ENCODE assay signal across 28 mouse cellular contexts in the genomic region with DNA sequence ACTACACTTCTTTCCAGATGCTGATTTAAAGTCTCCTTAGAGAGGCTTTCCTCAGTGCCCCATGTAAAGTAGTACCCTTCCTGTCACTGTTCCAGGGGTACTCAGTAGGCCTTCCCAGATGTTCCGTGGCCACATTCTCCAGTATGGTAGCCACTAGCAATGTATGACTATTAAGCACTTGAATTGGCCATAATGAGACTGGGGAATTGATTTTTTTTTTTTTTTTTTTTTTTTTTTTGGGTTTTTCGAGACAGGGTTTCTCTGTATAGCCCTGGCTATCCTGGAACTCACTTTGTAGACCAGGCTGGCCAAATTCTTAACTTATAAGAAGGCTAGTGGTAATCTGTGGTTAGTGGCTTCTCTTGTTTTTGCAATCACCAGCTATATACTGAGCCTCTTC. TPM values are rescaled to one million over a fixed set of nuclear protein-coding genes. Genes with fewer than 3 reads are reported as not detected.
A peak's percentile ranks its signal among the peaks of the same experiment; 100 is the strongest.
DNase-seq lines count a peak whose midpoint lies in the region; ATAC-seq and TF ChIP-seq lines count a peak whose summit lies in the region.
"Had no signal": no experiment of that assay in that cellular context is flagged by ENCODE, and none has a peak within 500 bp of the region (broad histone marks: within the 10 kb centered on the region; RNA-seq: fewer than 3 reads in every experiment).

No protein-coding gene starts in this region.

- in situ Hi-C loops in CH12.LX (cut with MboI; ENCODE audit: low pct_ligation_motif_present, low pct_unique_long_range_greater_than_20kb, low sequenced_read_pairs) = loop anchor here (5.0 to 25.0 kb wide), 4 partner anchors 52 to 687 kb away; a partner anchor contains a TSS

- peak overlapping the region; percentile 36 for H3K4me2 ChIP-seq in heart, embryonic 14.5 days (ENCODE audit: low read length)
- peak overlapping the region; percentile 39 for H3K4me2 ChIP-seq in CH12.LX (ENCODE audit: insufficient read depth, low read depth, poor library complexity, severe bottlenecking)
- peak overlapping the region; percentile 57 for H3K4me2 ChIP-seq in liver, embryonic 14.5 days (ENCODE audit: low read depth)
- H3K4me2 ChIP-seq in hindbrain, embryonic 13.5 days = no peak overlapping the region
- H3K4me2 ChIP-seq: forebrain, embryonic 15.5 days; hindbrain, embryonic 12.5 days; limb, embryonic 12.5 days; lung, embryonic 14.5 days; midbrain, embryonic 12.5 days; neural tube, embryonic 12.5 days had no signal

- H3K9me3 ChIP-seq in heart, embryonic 14.5 days (ENCODE audit: control insufficient read depth, low read length) = no peaks in the 10 kb centered on the region
- H3K9me3 ChIP-seq in CH12.LX (replicated peaks; ENCODE audit: low read length) (no peaks in the 10 kb centered on the region), G1E (replicated peaks) (no peaks in the 10 kb centered on the region)
- H3K9me3 ChIP-seq in liver, embryonic 14.5 days (ENCODE audit: control insufficient read depth, low read length) = no peaks in the 10 kb centered on the region
- H3K9me3 ChIP-seq in hindbrain, embryonic 13.5 days = no peaks in the 10 kb centered on the region
- H3K9me3 ChIP-seq: forebrain, embryonic 15.5 days; hindbrain, embryonic 12.5 days; limb, embryonic 12.5 days; midbrain, embryonic 12.5 days; neural tube, embryonic 12.5 days had no signal

- WGBS in heart, embryonic 14.5 days = 68% methylated on average over 2 of the region's 2 CpGs
- WGBS in liver, embryonic 14.5 days (ENCODE audit: insufficient replicate concordance) = 66% methylated on average over 2 of the region's 2 CpGs
- 88% methylated on average over 2 of the region's 2 CpGs for WGBS in hindbrain, embryonic 13.5 days

- TF ChIP-seq RAD21 in CH12.LX (IDR thresholded peaks at IDR 0.05; ENCODE audit: low read depth, low read length) = no peak

- intact Hi-C loops in heart, postnatal 25 days (cut with DNase I) = loop anchor here (2.0 to 5.0 kb wide), 2 partner anchors 13 to 42 kb away; a partner anchor contains a TSS

- H3K27ac ChIP-seq in heart, embryonic 14.5 days (replicated peaks in 1 of 2; ENCODE audit: control insufficient read depth in 1 of 2, insufficient read depth in 1 of 2, low read depth in 2 of 2, low read length in 2 of 2) = peak overlapping the region; percentile 85
- peak overlapping the region; percentile 93 for H3K27ac ChIP-seq in CH12.LX (ENCODE audit: insufficient read depth, low read depth)
- peak overlapping the region; percentile 49 for H3K27ac ChIP-seq in liver, embryonic 14.5 days
- no peak overlapping the region for H3K27ac ChIP-seq in hindbrain, embryonic 13.5 days
- H3K27ac ChIP-seq: forebrain, embryonic 15.5 days; hindbrain, embryonic 12.5 days; limb, embryonic 12.5 days; midbrain, embryonic 12.5 days; neural tube, embryonic 12.5 days had no signal

- no peak for TF ChIP-seq EP300 in CH12.LX (IDR thresholded peaks at IDR 0.05; ENCODE audit: low read length)
- TF ChIP-seq EP300 in liver, embryonic 14.5 days (IDR thresholded peaks at IDR 0.05; ENCODE audit: low read depth) = no peak

- no peak for DNase-seq in heart, postnatal 25 days (ENCODE audit: low spot score)
- no peak for DNase-seq in CH12.LX (ENCODE audit: extremely low read depth)
- DNase-seq in G1E (ENCODE audit: low spot score) = no peak
- DNase-seq in liver, embryonic 14.5 days (ENCODE audit: low read depth in 3 of 3, low spot score in 3 of 3) = no peak
- DNase-seq in frontal cortex, postnatal 25 days (ENCODE audit: low spot score in 2 of 2) = no peak
- DNase-seq in urinary bladder, postnatal 25 days (ENCODE audit: low spot score) = no peak
- DNase-seq: adrenal gland, postnatal 10 days; cerebellum, adult 9-10 months; gastrocnemius, postnatal 36 days; kidney, postnatal 36 days; right cerebral cortex, adult 18-20 months; thymus, postnatal 25 days had no signal

- no peaks in the 10 kb centered on the region for H3K27me3 ChIP-seq in heart, embryonic 14.5 days (ENCODE audit: control insufficient read depth, insufficient read depth, low read length)
- no peaks in the 10 kb centered on the region for H3K27me3 ChIP-seq in CH12.LX (replicated peaks)
- H3K27me3 ChIP-seq in G1E (ENCODE audit: insufficient read depth, low read length) = no peaks in the 10 kb centered on the region
- no peaks in the 10 kb centered on the region for H3K27me3 ChIP-seq in liver, embryonic 14.5 days (ENCODE audit: control insufficient read depth, insufficient read depth, low read length)
- no peaks in the 10 kb centered on the region for H3K27me3 ChIP-seq in hindbrain, embryonic 13.5 days
- H3K27me3 ChIP-seq: forebrain, embryonic 15.5 days; hindbrain, embryonic 12.5 days; limb, embryonic 12.5 days; midbrain, embryonic 12.5 days; neural tube, embryonic 12.5 days had no signal

- no peak for ATAC-seq in heart, embryonic 14.5 days (ENCODE audit: insufficient number of reproducible peaks, insufficient read depth, low FRiP score, low read depth)
- no peak for ATAC-seq in G1E (ENCODE audit: extremely low read depth, insufficient number of reproducible peaks, low FRiP score, poor library complexity, severe bottlenecking)
- ATAC-seq in liver, embryonic 14.5 days (ENCODE audit: insufficient read depth) = no peak
- ATAC-seq in hindbrain, embryonic 13.5 days (ENCODE audit: low FRiP score) = no peak
- ATAC-seq: activated CD4-positive, CD25-positive, alpha-beta regulatory T cell, adult 4 months; forebrain, embryonic 15.5 days; inflammation-experienced regulatory T-cells, adult 6 months had no signal

- H3K4me3 ChIP-seq in heart, embryonic 14.5 days (ENCODE audit: control insufficient read depth in 1 of 2, insufficient read depth in 1 of 2, low read depth in 1 of 2, low read length in 2 of 2) = no peak overlapping the region; a peak in 1 of 4 replicates
- H3K4me3 ChIP-seq in CH12.LX (replicated peaks in 1 of 3; ENCODE audit: low read depth in 2 of 3, low read length in 2 of 3, poor library complexity in 1 of 3) = peak overlapping the region; percentile 26 to 66 (median 41)
- peak overlapping the region; percentile 67; the same call in 1 of the 2 replicates for H3K4me3 ChIP-seq in G1E (ENCODE audit: low read depth, low read length)
- 0 out of 4 replicates have a peak overlapping the region, but pooled peaks of 1 of the 2 experiments have one; percentile 27 for H3K4me3 ChIP-seq in liver, embryonic 14.5 days (ENCODE audit: insufficient read depth in 1 of 2, low read depth in 2 of 2, low read length in 2 of 2)
- H3K4me3 ChIP-seq in hindbrain, embryonic 13.5 days = no peak overlapping the region
- H3K4me3 ChIP-seq: forebrain, embryonic 15.5 days; hindbrain, embryonic 12.5 days; limb, embryonic 12.5 days; midbrain, embryonic 12.5 days; neural tube, embryonic 12.5 days had no signal

- no peak for TF ChIP-seq CTCF in CH12.LX (conservative IDR thresholded peaks at IDR 0.05 in 1 of 2, IDR thresholded peaks at IDR 0.05 in 1 of 2; ENCODE audit: low read depth in 2 of 2, low read length in 2 of 2)
- TF ChIP-seq CTCF in G1E (IDR thresholded peaks at IDR 0.05; ENCODE audit: low read depth, low read length) = no peak
- TF ChIP-seq CTCF in liver, embryonic 14.5 days (IDR thresholded peaks at IDR 0.05; ENCODE audit: low read depth) = no peak

- dilution Hi-C loops in CH12.LX (cut with MboI; ENCODE audit: extremely low pct_ligation_motif_present, extremely low pct_unique_long_range_greater_than_20kb, low sequenced_read_pairs) = no loop called here

- peak; percentile 12; the same call in 1 of the 2 replicates for TF ChIP-seq POLR2A in CH12.LX (IDR thresholded peaks at IDR 0.05; ENCODE audit: low read depth, low read length)

- H3K36me3 ChIP-seq in heart, embryonic 14.5 days (ENCODE audit: control insufficient read depth, insufficient read depth, low read length) = peaks cover 40% of the 10 kb centered on the region
- H3K36me3 ChIP-seq in CH12.LX (replicated peaks in 1 of 2; ENCODE audit: control insufficient read depth in 1 of 2, insufficient read depth in 1 of 2, low read length in 1 of 2) = peaks cover 35 to 51% of the 10 kb centered on the region in 2 experiments
- H3K36me3 ChIP-seq in G1E (replicated peaks) = peaks cover 56% of the 10 kb centered on the region
- H3K36me3 ChIP-seq in liver, embryonic 14.5 days (replicated peaks; ENCODE audit: control insufficient read depth, insufficient read depth, low read depth) = peaks cover 40% of the 10 kb centered on the region
- H3K36me3 ChIP-seq in hindbrain, embryonic 13.5 days = peaks cover 38% of the 10 kb centered on the region

- H3K4me1 ChIP-seq in heart, embryonic 14.5 days (ENCODE audit: control insufficient read depth in 2 of 2, insufficient read depth in 2 of 2, low read length in 2 of 2) = peaks cover 17 to 65% of the 10 kb centered on the region in 2 experiments
- H3K4me1 ChIP-seq in CH12.LX (ENCODE audit: control insufficient read depth in 1 of 2, insufficient read depth in 2 of 2) (peaks cover 16 to 63% of the 10 kb centered on the region in 2 experiments), G1E (ENCODE audit: insufficient read depth, low read depth, low read length) (peaks cover 77% of the 10 kb centered on the region)
- H3K4me1 ChIP-seq in liver, embryonic 14.5 days (replicated peaks; ENCODE audit: control insufficient read depth in 2 of 2, insufficient read depth in 2 of 2, low read length in 1 of 2) = peaks cover 26 to 36% of the 10 kb centered on the region in 2 experiments
- H3K4me1 ChIP-seq in hindbrain, embryonic 13.5 days (replicated peaks) = peaks cover 13% of the 10 kb centered on the region

- H3K9ac ChIP-seq in heart, embryonic 14.5 days (ENCODE audit: low read length) = no peak overlapping the region; the same call in 1 of the 2 replicates
- peak overlapping the region; percentile 99 for H3K9ac ChIP-seq in CH12.LX (ENCODE audit: insufficient read depth, low read depth)
- H3K9ac ChIP-seq in liver, embryonic 14.5 days (replicated peaks) = peak overlapping the region; percentile 40; the same call in 1 of the 2 replicates
- H3K9ac ChIP-seq in hindbrain, embryonic 13.5 days = no peak overlapping the region
- H3K9ac ChIP-seq: forebrain, embryonic 15.5 days; hindbrain, embryonic 12.5 days; limb, embryonic 12.5 days; lung, embryonic 14.5 days; midbrain, embryonic 12.5 days; neural tube, embryonic 12.5 days had no signal

- H3K79me2 ChIP-seq in CH12.LX (replicated peaks; ENCODE audit: control insufficient read depth, extremely low read depth, insufficient read depth, poor library complexity, severe bottlenecking) = peaks cover 64% of the 10 kb centered on the region

RNA-seq across cellular contexts. Expression of a gene that starts 3.0 kb away (rescaled TPM):
- 4.4 and 4.9 TPM in 2 replicates for polyA plus RNA-seq in heart, embryonic 14.5 days (2014; fragmentation: Nextera tagmentation; extraction: Ambion mirVana)
- total RNA-seq in heart, postnatal 25 days (2021) = not detected
- total RNA-seq in CH12.LX (2012; rRNA removed) = 0.42 TPM in 1 of 2 replicates, not detected in the other
- not detected in 2 replicates for total RNA-seq in CH12.LX (2014; rRNA removed)
- 0.87 TPM in 1 of 2 replicates, not detected in the other for polyA plus RNA-seq in CH12.LX (2012; ENCODE audit: insufficient read length, low read depth)
- 4.7 TPM in 1 of 2 replicates, not detected in the other for total RNA-seq in G1E (2014; fragmentation: Nextera tagmentation)
- not detected in 2 replicates for total RNA-seq in G1E (2017)
- polyA plus RNA-seq in G1E (2012) = 1,146 and 1,190 TPM in 2 replicates
- not detected in 2 replicates for polyA plus RNA-seq in liver, embryonic 14.5 days (2012; rRNA removed)
- polyA plus RNA-seq in liver, embryonic 14.5 days (2014; fragmentation: Nextera tagmentation; extraction: Ambion mirVana) = not detected in 2 replicates
- polyA plus RNA-seq in hindbrain, embryonic 13.5 days (2015; fragmentation: Nextera tagmentation; extraction: Ambion mirVana) = not detected in 2 replicates
- total RNA-seq: adrenal gland, postnatal 10 days; gastrocnemius, postnatal 36 days; layer of hippocampus, postnatal 10 days; left cerebral cortex, postnatal 10 days; megakaryocyte progenitor cell, adult 5-6 weeks had no signal
- polyA plus RNA-seq: activated CD4-positive, CD25-positive, alpha-beta regulatory T cell, adult 4 months; cortical plate, adult 2 months; forebrain, embryonic 15.5 days; hindbrain, embryonic 12.5 days; inflammation-experienced regulatory T-cells, adult 6 months; kidney, embryonic 14.5 days; limb, embryonic 12.5 days; lung, embryonic 14.5 days; midbrain, embryonic 12.5 days; neural tube, embryonic 12.5 days had no signal

RNA-seq across cellular contexts. Expression of a gene that starts 3.1 kb away (rescaled TPM):
- 337 TPM in 2 replicates for polyA plus RNA-seq in heart, embryonic 14.5 days (2014; fragmentation: Nextera tagmentation; extraction: Ambion mirVana)
- total RNA-seq in heart, postnatal 25 days (2021) = 100 to 1,000 TPM; 261 to 277 TPM
- total RNA-seq in CH12.LX (2012; rRNA removed) (643 and 706 TPM in 2 replicates), CH12.LX (2014; rRNA removed) (410 and 438 TPM in 2 replicates), G1E (2014; fragmentation: Nextera tagmentation) (210 and 232 TPM in 2 replicates), G1E (2017) (836 and 871 TPM in 2 replicates)
- polyA plus RNA-seq in CH12.LX (2012; ENCODE audit: insufficient read length, low read depth) (533 and 622 TPM in 2 replicates), G1E (2012) (163 and 234 TPM in 2 replicates)
- 124 and 227 TPM in 2 replicates for polyA plus RNA-seq in liver, embryonic 14.5 days (2012; rRNA removed)
- 351 and 369 TPM in 2 replicates for polyA plus RNA-seq in liver, embryonic 14.5 days (2014; fragmentation: Nextera tagmentation; extraction: Ambion mirVana)
- 98.7 and 106 TPM in 2 replicates for polyA plus RNA-seq in hindbrain, embryonic 13.5 days (2015; fragmentation: Nextera tagmentation; extraction: Ambion mirVana)

RNA-seq across cellular contexts. Expression of a gene that starts 7.9 kb away (rescaled TPM):
- polyA plus RNA-seq in heart, embryonic 14.5 days (2014; fragmentation: Nextera tagmentation; extraction: Ambion mirVana) = 0.15 TPM in 1 of 2 replicates, not detected in the other
- not detected for total RNA-seq in heart, postnatal 25 days (2021)
- 3.9 TPM in 2 replicates for total RNA-seq in CH12.LX (2012; rRNA removed)
- 1.7 and 1.9 TPM in 2 replicates for total RNA-seq in CH12.LX (2014; rRNA removed)
- polyA plus RNA-seq in CH12.LX (2012; ENCODE audit: insufficient read length, low read depth) = 2.0 and 2.9 TPM in 2 replicates
- total RNA-seq in G1E (2014; fragmentation: Nextera tagmentation) = not detected in 2 replicates
- 0.11 TPM in 1 of 2 replicates, not detected in the other for total RNA-seq in G1E (2017)
- polyA plus RNA-seq in G1E (2012) = not detected in 2 replicates
- 0.01 TPM in 1 of 2 replicates, not detected in the other for polyA plus RNA-seq in liver, embryonic 14.5 days (2012; rRNA removed)
- not detected in 2 replicates for polyA plus RNA-seq in liver, embryonic 14.5 days (2014; fragmentation: Nextera tagmentation; extraction: Ambion mirVana)
- polyA plus RNA-seq in hindbrain, embryonic 13.5 days (2015; fragmentation: Nextera tagmentation; extraction: Ambion mirVana) = 0.74 and 1.8 TPM in 2 replicates
- total RNA-seq: gastrocnemius, postnatal 36 days; megakaryocyte progenitor cell, adult 5-6 weeks had no signal
- polyA plus RNA-seq: kidney, embryonic 14.5 days had no signal

RNA-seq across cellular contexts. Expression of a gene that starts 12.1 kb away (rescaled TPM):
- polyA plus RNA-seq in heart, embryonic 14.5 days (2014; fragmentation: Nextera tagmentation; extraction: Ambion mirVana) = 364 and 390 TPM in 2 replicates
- total RNA-seq in heart, postnatal 25 days (2021) = 100 to 1,000 TPM; 481 to 520 TPM
- total RNA-seq in CH12.LX (2012; rRNA removed) = 1.0 and 3.6 TPM in 2 replicates
- 0.17 and 0.30 TPM in 2 replicates for total RNA-seq in CH12.LX (2014; rRNA removed)
- polyA plus RNA-seq in CH12.LX (2012; ENCODE audit: insufficient read length, low read depth) = 0.35 and 1.1 TPM in 2 replicates
- total RNA-seq in G1E (2014; fragmentation: Nextera tagmentation) = 22.7 and 25.7 TPM in 2 replicates
- total RNA-seq in G1E (2017) = 2.8 and 4.3 TPM in 2 replicates
- 5.0 and 5.4 TPM in 2 replicates for polyA plus RNA-seq in G1E (2012)
- 23.2 and 28.6 TPM in 2 replicates for polyA plus RNA-seq in liver, embryonic 14.5 days (2012; rRNA removed)
- polyA plus RNA-seq in liver, embryonic 14.5 days (2014; fragmentation: Nextera tagmentation; extraction: Ambion mirVana) = 23.4 and 24.5 TPM in 2 replicates
- 0.49 and 0.61 TPM in 2 replicates for polyA plus RNA-seq in hindbrain, embryonic 13.5 days (2015; fragmentation: Nextera tagmentation; extraction: Ambion mirVana)

RNA-seq across cellular contexts. Expression of a gene that starts 55.3 kb away (rescaled TPM):
- not detected in 2 replicates for polyA plus RNA-seq in heart, embryonic 14.5 days (2014; fragmentation: Nextera tagmentation; extraction: Ambion mirVana)
- not detected for total RNA-seq in heart, postnatal 25 days (2021)
- total RNA-seq in CH12.LX (2012; rRNA removed) (not detected in 2 replicates), CH12.LX (2014; rRNA removed) (not detected in 2 replicates), G1E (2014; fragmentation: Nextera tagmentation) (not detected in 2 replicates), G1E (2017) (not detected in 2 replicates)
- polyA plus RNA-seq in CH12.LX (2012; ENCODE audit: insufficient read length, low read depth) (not detected in 2 replicates), G1E (2012) (not detected in 2 replicates)
- polyA plus RNA-seq in liver, embryonic 14.5 days (2012; rRNA removed) = 3.6 and 4.1 TPM in 2 replicates
- 2.2 and 2.9 TPM in 2 replicates for polyA plus RNA-seq in liver, embryonic 14.5 days (2014; fragmentation: Nextera tagmentation; extraction: Ambion mirVana)
- polyA plus RNA-seq in hindbrain, embryonic 13.5 days (2015; fragmentation: Nextera tagmentation; extraction: Ambion mirVana) = 0.09 TPM in 1 of 2 replicates, not detected in the other
- total RNA-seq: gastrocnemius, postnatal 36 days; layer of hippocampus, postnatal 10 days; left cerebral cortex, postnatal 10 days; megakaryocyte progenitor cell, adult 5-6 weeks had no signal
- polyA plus RNA-seq: activated CD4-positive, CD25-positive, alpha-beta regulatory T cell, adult 4 months; cortical plate, adult 2 months; embryonic facial prominence, embryonic 11.5 days; forebrain, embryonic 15.5 days; hindbrain, embryonic 12.5 days; inflammation-experienced regulatory T-cells, adult 6 months; limb, embryonic 12.5 days; lung, embryonic 14.5 days; midbrain, embryonic 12.5 days; neural tube, embryonic 12.5 days had no signal

Comparison
In these comparisons a context has a peak if more than half of its experiments do, and no peak if none do; other contexts are left out.
1. H3K4me3 ChIP-seq: peak in CH12.LX (3 of 3) and G1E (single experiment); none in heart, embryonic 14.5 days (0 of 2) and hindbrain, embryonic 13.5 days (single experiment).
2. H3K9ac ChIP-seq: peak in CH12.LX (single experiment) and liver, embryonic 14.5 days (single experiment); none in heart, embryonic 14.5 days (single experiment) and hindbrain, embryonic 13.5 days (single experiment).
3. RNA of a gene that starts 3.0 kb away (polyA plus RNA-seq): 1,146 to 1,190 TPM in G1E; 4.4 to 4.9 TPM in heart, embryonic 14.5 days, not detected in hindbrain, embryonic 13.5 days, 0.87 TPM in CH12.LX and not detected in liver, embryonic 14.5 days; every median in the first group is over 100 times any median in the second.